Mouse (Mus musculus): ENCODE measurements around the gene Lrrc28. TPM values are rescaled to one million over a fixed set of nuclear protein-coding genes. Genes with fewer than 3 reads are reported as not detected.

Lrrc28 gene
- total and polyA plus RNA-seq, 3 experiments: 14.1 to 20.5 (median 16.4) TPM

GRCm38 (mm10) chr7:67654668-67655067, 9.6 kb upstream of the Lrrc28 start:
- intact Hi-C loops (cut with DNase I): no loop called here
- H3K9ac ChIP-seq (ENCODE audit: low read depth, low read length): no peak overlapping the region
- no peaks in the 10 kb centered on the region for H3K36me3 ChIP-seq (ENCODE audit: control insufficient read depth, insufficient read depth, low read length)
- no peak overlapping the region for H3K4me3 ChIP-seq
- 86% methylated on average over 7 of the region's 7 CpGs for WGBS
- H3K27me3 ChIP-seq (ENCODE audit: control insufficient read depth, insufficient read depth, low read length): no peaks in the 10 kb centered on the region
- DNase-seq: no peak
- H3K79me2 ChIP-seq (replicated peaks; ENCODE audit: control insufficient read depth, insufficient read depth, low read length): peaks cover 2% of the 10 kb centered on the region; the same call in 1 of the 2 replicates
- no peak overlapping the region for H3K27ac ChIP-seq
- no peak for TF ChIP-seq EP300 (IDR thresholded peaks at IDR 0.05; ENCODE audit: insufficient read depth, low read depth, low read length)
- no peak for TF ChIP-seq POLR2A (IDR thresholded peaks at IDR 0.05; ENCODE audit: insufficient read depth, low read depth, low read length)
- TF ChIP-seq CTCF (IDR thresholded peaks at IDR 0.05): no peak
- no peaks in the 10 kb centered on the region for H3K4me1 ChIP-seq (ENCODE audit: control insufficient read depth, insufficient read depth, low read length)

GRCm38 (mm10) chr7:67652211-67652610, 7.1 kb upstream of the Lrrc28 start:
- peaks cover 2% of the 10 kb centered on the region; the same call in 1 of the 2 replicates for H3K79me2 ChIP-seq (replicated peaks; ENCODE audit: control insufficient read depth, insufficient read depth, low read length)
- no peaks in the 10 kb centered on the region for H3K36me3 ChIP-seq (ENCODE audit: control insufficient read depth, insufficient read depth, low read length)
- 75% methylated on average over 5 of the region's 5 CpGs for WGBS
- TF ChIP-seq POLR2A (IDR thresholded peaks at IDR 0.05; ENCODE audit: insufficient read depth, low read depth, low read length) (no peak), EP300 (IDR thresholded peaks at IDR 0.05; ENCODE audit: insufficient read depth, low read depth, low read length) (no peak), CTCF (IDR thresholded peaks at IDR 0.05) (no peak)
- intact Hi-C loops (cut with DNase I): no loop called here
- DNase-seq: no peak
- no peaks in the 10 kb centered on the region for H3K27me3 ChIP-seq (ENCODE audit: control insufficient read depth, insufficient read depth, low read length)
- H3K9ac ChIP-seq (ENCODE audit: low read depth, low read length): no peak overlapping the region
- no peak overlapping the region for H3K4me3 ChIP-seq
- H3K27ac ChIP-seq: no peak overlapping the region
- peaks cover 2% of the 10 kb centered on the region for H3K4me1 ChIP-seq (ENCODE audit: control insufficient read depth, insufficient read depth, low read length)

GRCm38 (mm10) chr7:67648376-67648775, 3.3 kb upstream of the Lrrc28 start:
- TF ChIP-seq EP300 (IDR thresholded peaks at IDR 0.05; ENCODE audit: insufficient read depth, low read depth, low read length) (no peak), POLR2A (IDR thresholded peaks at IDR 0.05; ENCODE audit: insufficient read depth, low read depth, low read length) (no peak), CTCF (IDR thresholded peaks at IDR 0.05) (no peak)
- Histone ChIP-seq H3K79me2 (replicated peaks; ENCODE audit: control insufficient read depth, insufficient read depth, low read length) (peaks cover 2% of the 10 kb centered on the region; the same call in 1 of the 2 replicates), H3K9ac (ENCODE audit: low read depth, low read length) (no peak overlapping the region), H3K4me1 (ENCODE audit: control insufficient read depth, insufficient read depth, low read length) (peaks cover 2% of the 10 kb centered on the region), H3K4me3 (peak overlapping the region; percentile 73), H3K27ac (no peak overlapping the region), H3K36me3 (ENCODE audit: control insufficient read depth, insufficient read depth, low read length) (no peaks in the 10 kb centered on the region), H3K27me3 (ENCODE audit: control insufficient read depth, insufficient read depth, low read length) (no peaks in the 10 kb centered on the region)
- no peak for DNase-seq
- whole genome bisulfite sequencing: 61% methylated on average over 4 of the region's 4 CpGs
- intact Hi-C loops (cut with DNase I): no loop called here

GRCm38 (mm10) chr7:67647277-67647676, 2.2 kb upstream of the Lrrc28 start, which contains the start of gene Ttc23:
Ttc23 (plus strand) TSS chr7:67647410.
- no peaks in the 10 kb centered on the region for H3K27me3 ChIP-seq (ENCODE audit: control insufficient read depth, insufficient read depth, low read length)
- peaks cover 2% of the 10 kb centered on the region; the same call in 1 of the 2 replicates for H3K79me2 ChIP-seq (replicated peaks; ENCODE audit: control insufficient read depth, insufficient read depth, low read length)
- TF ChIP-seq POLR2A (IDR thresholded peaks at IDR 0.05; ENCODE audit: insufficient read depth, low read depth, low read length) (0 out of 2 replicates have a peak, but pooled peaks have one; percentile 23), EP300 (IDR thresholded peaks at IDR 0.05; ENCODE audit: insufficient read depth, low read depth, low read length) (no peak)
- DNase-seq: no peak
- H3K4me3 ChIP-seq: peak within 1 kb of the TSS; percentile 73
- peak within 1 kb of the TSS; percentile 77 for H3K27ac ChIP-seq
- H3K9ac ChIP-seq (ENCODE audit: low read depth, low read length): peak within 1 kb of the TSS; percentile 71
- 6% methylated on average over 5 of the region's 5 CpGs for WGBS
- H3K4me1 ChIP-seq (ENCODE audit: control insufficient read depth, insufficient read depth, low read length): peaks cover 2% of the 10 kb centered on the region
- H3K36me3 ChIP-seq (ENCODE audit: control insufficient read depth, insufficient read depth, low read length): no peaks in the 10 kb centered on the region
- intact Hi-C loops (cut with DNase I): no loop called here

GRCm38 (mm10) chr7:67646131-67646530, 1.1 kb upstream of the Lrrc28 start:
- DNase-seq: no peak
- Histone ChIP-seq H3K9ac (ENCODE audit: low read depth, low read length) (peak overlapping the region; percentile 62; the same call in 1 of the 2 replicates), H3K27me3 (ENCODE audit: control insufficient read depth, insufficient read depth, low read length) (no peaks in the 10 kb centered on the region), H3K4me3 (peak overlapping the region; percentile 88), H3K27ac (peak overlapping the region; percentile 95), H3K36me3 (ENCODE audit: control insufficient read depth, insufficient read depth, low read length) (no peaks in the 10 kb centered on the region), H3K4me1 (ENCODE audit: control insufficient read depth, insufficient read depth, low read length) (peaks cover 2% of the 10 kb centered on the region), H3K79me2 (replicated peaks; ENCODE audit: control insufficient read depth, insufficient read depth, low read length) (no peaks in the 10 kb centered on the region; the same call in 1 of the 2 replicates)
- intact Hi-C loops (cut with DNase I): no loop called here
- 13% methylated on average over 6 of the region's 6 CpGs for WGBS
- TF ChIP-seq EP300 (IDR thresholded peaks at IDR 0.05; ENCODE audit: insufficient read depth, low read depth, low read length): no peak

- H3K27ac ChIP-seq: peak overlapping the region; percentile 95
- H3K79me2 ChIP-seq (replicated peaks; ENCODE audit: control insufficient read depth, insufficient read depth, low read length): no peaks in the 10 kb centered on the region; the same call in 1 of the 2 replicates
- no peak for TF ChIP-seq POLR2A (IDR thresholded peaks at IDR 0.05; ENCODE audit: insufficient read depth, low read depth, low read length)
- no peak for TF ChIP-seq EP300 (IDR thresholded peaks at IDR 0.05; ENCODE audit: insufficient read depth, low read depth, low read length)
- TF ChIP-seq CTCF (IDR thresholded peaks at IDR 0.05): no peak
- no peak for DNase-seq
- intact Hi-C loops (cut with DNase I): no loop called here
- peak overlapping the region; percentile 88 for H3K4me3 ChIP-seq
- H3K4me1 ChIP-seq (ENCODE audit: control insufficient read depth, insufficient read depth, low read length): peaks cover 2% of the 10 kb centered on the region
- no peaks in the 10 kb centered on the region for H3K36me3 ChIP-seq (ENCODE audit: control insufficient read depth, insufficient read depth, low read length)
- H3K27me3 ChIP-seq (ENCODE audit: control insufficient read depth, insufficient read depth, low read length): no peaks in the 10 kb centered on the region
- peak overlapping the region; percentile 62 for H3K9ac ChIP-seq (ENCODE audit: low read depth, low read length)
- under 1% methylated on average over 15 of the region's 15 CpGs for WGBS
Measured at GRCm38 (mm10) chr7:67645681-67646014, 580 bp upstream of the Lrrc28 start.
